Mouse (Mus musculus) testis, adult 2 months (tissue): ENCODE results near the gene Fahd2a. TPM values are rescaled to one million over a fixed set of nuclear protein-coding genes. Genes with fewer than 3 reads are reported as not detected.

Experiments used
- H3K27ac ChIP-seq: fragments of 200-500 bp; 2 replicates; pipeline ENCODE4 v1.5.1; 2012; ENCODE audit warnings: low read depth, low read length; ENCODE audit not compliant: control insufficient read depth, insufficient read depth
- H3K27me3 ChIP-seq: fragments of 200-500 bp; 2 replicates; pipeline ENCODE4 v1.6.1; 2012; ENCODE audit warnings: mild to moderate bottlenecking, low read length, moderate library complexity; ENCODE audit not compliant: control insufficient read depth, insufficient read depth
- H3K36me3 ChIP-seq: fragments of 200-500 bp; 2 replicates; pipeline ENCODE4 v1.6.1; 2012; ENCODE audit warnings: mild to moderate bottlenecking, low read length; ENCODE audit not compliant: control insufficient read depth, insufficient read depth
- H3K4me1 ChIP-seq: fragments of 200-500 bp; 2 replicates; pipeline ENCODE4 v1.6.1; 2012; ENCODE audit warnings: low read length; ENCODE audit not compliant: control insufficient read depth, insufficient read depth
- H3K4me3 ChIP-seq: fragments of 200-500 bp; 2 replicates; pipeline ENCODE4 v1.5.1; 2012; ENCODE audit warnings: low read depth, mild to moderate bottlenecking, low read length, moderate library complexity, mixed read lengths; ENCODE audit not compliant: control insufficient read depth
- CTCF ChIP-seq: fragments of 200-500 bp; IDR thresholded peaks from 2 replicates; pipeline ENCODE4 v1.5.1; 2012; ENCODE audit warnings: low read depth, mild to moderate bottlenecking, inconsistent platforms, low read length, moderate library complexity; ENCODE audit not compliant: control insufficient read depth, insufficient read depth, insufficient replicate concordance
- POLR2A ChIP-seq: fragments of 200-500 bp; IDR thresholded peaks from 2 replicates; pipeline ENCODE4 v1.6.1; 2012; ENCODE audit warnings: low read depth, mild to moderate bottlenecking, inconsistent platforms, low read length, moderate library complexity; ENCODE audit not compliant: control insufficient read depth
- polyA plus RNA-seq: library from polyadenylated mRNA; depleted of rRNA; stranded (reverse); fragments of >200 nt; gene quantifications from 2 replicates; pipeline ENCODE4 v1.2.3, GENCODE M21; 2012; rRNA removed

Gene Fahd2a
- polyA plus RNA-seq, 1 experiment = 27.1 TPM

DNA sequence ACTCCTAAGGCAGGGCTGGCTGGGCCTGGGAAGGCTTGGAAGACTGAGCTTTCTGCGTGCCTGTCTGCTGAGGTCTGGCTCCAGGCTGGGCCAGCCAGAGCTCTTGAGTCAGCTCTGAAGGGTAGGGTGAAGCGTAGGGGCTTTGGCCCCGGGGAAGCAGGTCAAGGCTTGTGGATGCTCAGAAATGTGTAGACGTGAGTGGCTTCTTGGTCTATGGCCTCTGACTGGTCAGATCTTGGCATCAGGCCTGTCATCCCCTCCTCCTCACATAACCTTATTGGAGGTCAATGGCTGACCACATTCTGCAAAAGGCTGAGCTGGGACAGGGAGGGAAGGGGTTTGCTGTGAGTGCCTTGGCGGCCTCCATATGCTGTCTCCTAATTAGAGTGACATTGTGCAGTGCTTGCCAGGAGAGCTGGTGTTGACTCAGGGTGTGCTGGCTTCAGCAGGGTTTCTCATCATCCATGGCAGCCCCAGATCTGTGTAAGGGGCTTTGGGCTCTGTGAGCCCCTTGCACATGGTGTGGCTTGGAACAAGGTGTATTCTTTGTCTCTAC, 49.7 kb downstream of the Fahd2a start:
- Histone ChIP-seq H3K27ac (no peak overlapping the region), H3K27me3 (no peaks in the 10 kb centered on the region), H3K4me1 (no peaks in the 10 kb centered on the region), H3K4me3 (no peak overlapping the region), H3K36me3 (no peaks in the 10 kb centered on the region)
- TF ChIP-seq CTCF (no peak), POLR2A (no peak)

- Histone ChIP-seq H3K27ac (no peak overlapping the region), H3K4me3 (no peak overlapping the region), H3K36me3 (no peaks in the 10 kb centered on the region), H3K27me3 (no peaks in the 10 kb centered on the region), H3K4me1 (no peaks in the 10 kb centered on the region)
- no peak for TF ChIP-seq CTCF
- TF ChIP-seq POLR2A = no peak
These were observed 53.0 kb downstream of the Fahd2a start for GRCm38 (mm10) chr2:127391323-127391722.

- H3K27ac ChIP-seq = no peak overlapping the region
These were observed 53.5 kb downstream of the Fahd2a start for GRCm38 (mm10) chr2:127390846-127391245.

DNA sequence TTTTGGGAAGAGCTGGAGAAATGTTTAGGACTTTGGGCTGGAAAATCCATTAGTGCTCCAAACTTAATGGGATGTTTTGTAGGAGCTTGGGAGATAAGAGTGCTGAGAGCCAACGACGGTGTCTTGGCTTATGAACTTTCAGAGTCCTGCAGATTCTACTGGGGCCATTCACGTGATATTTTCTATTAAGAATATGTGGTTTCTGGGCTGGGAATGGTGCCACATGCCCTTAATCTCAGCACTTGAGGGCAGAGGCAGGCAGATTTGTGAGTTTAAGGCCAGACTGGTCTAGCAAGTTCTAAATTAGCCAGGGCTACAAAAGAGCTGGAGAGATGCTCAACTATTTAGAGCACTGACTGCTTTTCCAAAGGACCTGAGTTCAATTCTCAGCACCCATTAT, 54.0 kb downstream of the Fahd2a start:
- no peaks in the 10 kb centered on the region for H3K27me3 ChIP-seq
- no peak overlapping the region for H3K4me3 ChIP-seq
- H3K27ac ChIP-seq = no peak overlapping the region
- TF ChIP-seq CTCF (no peak), POLR2A (no peak)
- no peaks in the 10 kb centered on the region for H3K36me3 ChIP-seq
- no peaks in the 10 kb centered on the region for H3K4me1 ChIP-seq

More at GRCm38 (mm10) chr2:127390846-127391245, 53.5 kb downstream of the Fahd2a start:
- no peak for TF ChIP-seq POLR2A
- TF ChIP-seq CTCF = no peak
- no peaks in the 10 kb centered on the region for H3K36me3 ChIP-seq
- no peak overlapping the region for H3K4me3 ChIP-seq
- H3K27me3 ChIP-seq = no peaks in the 10 kb centered on the region
- H3K4me1 ChIP-seq = no peaks in the 10 kb centered on the region

- no peak for TF ChIP-seq CTCF
- no peak for TF ChIP-seq POLR2A
- Histone ChIP-seq H3K27ac (no peak overlapping the region), H3K4me3 (no peak overlapping the region), H3K4me1 (no peaks in the 10 kb centered on the region), H3K27me3 (no peaks in the 10 kb centered on the region), H3K36me3 (no peaks in the 10 kb centered on the region)
These were observed 56.8 kb downstream of the Fahd2a start for GRCm38 (mm10) chr2:127387521-127387920.

Other genes with a start within 250 kb of the Fahd2a start
- 6.4 and 8.1 TPM in 2 replicates for gene 1810024B03Rik, start 236.3 kb downstream of the Fahd2a start, polyA plus RNA-seq
- gene Snrnp200, start 236.2 kb downstream of the Fahd2a start, polyA plus RNA-seq = 45.6 and 45.7 TPM in 2 replicates
- 24.7 and 28.7 TPM in 2 replicates for gene Ciao1, start 196.7 kb downstream of the Fahd2a start, polyA plus RNA-seq
- 54.2 and 64.2 TPM in 2 replicates for gene Tmem127, start 196.7 kb downstream of the Fahd2a start, polyA plus RNA-seq
- 14.1 and 18.3 TPM in 2 replicates for gene Stard7, start 174.3 kb downstream of the Fahd2a start, polyA plus RNA-seq
- 6.7 and 9.6 TPM in 2 replicates for gene Dusp2, start 108.4 kb downstream of the Fahd2a start, polyA plus RNA-seq
- gene Astl, start 105.9 kb downstream of the Fahd2a start, polyA plus RNA-seq = not detected in 2 replicates
- gene Adra2b, start 81.4 kb downstream of the Fahd2a start, polyA plus RNA-seq = 0.16 and 0.17 TPM in 2 replicates
- 53.2 and 63.0 TPM in 2 replicates for gene Gpat2, start 19.4 kb downstream of the Fahd2a start, polyA plus RNA-seq
- gene Kcnip3, start 77.5 kb upstream of the Fahd2a start, polyA plus RNA-seq = 2.7 and 4.5 TPM in 2 replicates
- 0.09 and 20.7 TPM in 2 replicates for gene Prom2, start 96.9 kb upstream of the Fahd2a start, polyA plus RNA-seq
- gene Zfp661, start 142.5 kb upstream of the Fahd2a start, polyA plus RNA-seq = 5.6 and 6.0 TPM in 2 replicates
- 32.6 and 33.8 TPM in 2 replicates for gene Mrps5, start 142.7 kb upstream of the Fahd2a start, polyA plus RNA-seq
- gene Mal, start 212.1 kb upstream of the Fahd2a start, polyA plus RNA-seq = 1.2 and 1.3 TPM in 2 replicates